Mouse (Mus musculus) gastrocnemius, adult 8-10 months (tissue): ENCODE results near the gene Sf3b6. TPM values are rescaled to one million over a fixed set of nuclear protein-coding genes. Genes with fewer than 3 reads are reported as not detected.

ENCODE experiments used
- total RNA-seq, 4 experiments: library from RNA; stranded (reverse); gene quantifications; 2 replicates each; pipeline ENCODE4 v1.2.4; 2022

The Sf3b6 gene
- total RNA-seq, 4 experiments from 2014 or later = 24.7 to 34.2 (median 28.8) TPM

Other genes with a start within 250 kb of the Sf3b6 start
- 10 to 100 TPM; 19.5 to 22.2 (median 21.1) TPM for gene Itsn2, start 224.9 kb upstream of the Sf3b6 start, total RNA-seq
- gene Gm3625, start 224.6 kb upstream of the Sf3b6 start, total RNA-seq = not detected
- gene Fam228a, start 79.1 kb upstream of the Sf3b6 start, total RNA-seq = under 1 TPM in 2 of 4 experiments, not detected in 2; 0.12 to 0.24 TPM
- 1 to 10 TPM in 3 of 4 experiments, under 1 TPM in 1; 0.67 to 1.1 (median 1.0) TPM for gene Pfn4, start 48.5 kb upstream of the Sf3b6 start, total RNA-seq
- gene Fam228b, start 48.3 kb upstream of the Sf3b6 start, total RNA-seq = 10 to 100 TPM in 2 of 4 experiments, 1 to 10 TPM in 2; 8.9 to 16.4 (median 10.8) TPM
- under 1 TPM in 1 of 4 experiments, not detected in 3; 0.58 TPM for gene Fkbp1b, start 24.0 kb downstream of the Sf3b6 start, total RNA-seq
- 1 to 10 TPM; 4.7 to 5.4 (median 5.1) TPM for gene Wdcp, start 25.8 kb downstream of the Sf3b6 start, total RNA-seq
- under 1 TPM; 0.25 to 0.48 (median 0.38) TPM for gene Mfsd2b, start 56.8 kb downstream of the Sf3b6 start, total RNA-seq
- 100 to 1,000 TPM; 142 to 163 (median 146) TPM for gene Ubxn2a, start 90.2 kb downstream of the Sf3b6 start, total RNA-seq
- gene Atad2b, start 99.8 kb downstream of the Sf3b6 start, total RNA-seq = 10 to 100 TPM; 10.0 to 11.2 (median 10.6) TPM